Mouse (Mus musculus) liver, embryonic 13.5 days (tissue): ENCODE measurements around the gene Hectd1. TPM values are rescaled to one million over a fixed set of nuclear protein-coding genes. Genes with fewer than 3 reads are reported as not detected.

Experiments
- ATAC-seq: fragments of 200-750 bp; cut with Nextera tagmentation; 2 replicates; pipeline ENCODE4 v1.8.0; 2017; ENCODE audit warnings: low read depth, mild to moderate bottlenecking, moderate number of reproducible peaks, moderate library complexity
- DNase-seq: peaks from one replicate; pipeline ENCODE4 v3.0.0; 2022
- H3K27ac ChIP-seq: fragments of 300-500 bp; sonication (generic); 2 replicates; pipeline ENCODE4 v1.5.1; 2015; ENCODE audit warnings: moderate library complexity, mild to moderate bottlenecking, inconsistent platforms
- H3K27me3 ChIP-seq: fragments of 300-500 bp; sonication (generic); 2 replicates; pipeline ENCODE4 v1.6.1; 2015; ENCODE audit warnings: mild to moderate bottlenecking, inconsistent platforms
- H3K36me3 ChIP-seq: fragments of 300-500 bp; sonication (generic); 2 replicates; pipeline ENCODE4 v1.6.1; 2015; ENCODE audit warnings: mild to moderate bottlenecking, inconsistent platforms
- H3K4me1 ChIP-seq: fragments of 300-500 bp; sonication (generic); replicated peaks from 2 replicates; pipeline ENCODE4 v1.6.1; 2015; ENCODE audit warnings: inconsistent platforms
- H3K4me2 ChIP-seq: fragments of 300-500 bp; sonication (generic); 2 replicates; pipeline ENCODE4 v1.6.1; 2015; ENCODE audit warnings: inconsistent platforms, mild to moderate bottlenecking, moderate library complexity
- H3K4me3 ChIP-seq: fragments of 300-500 bp; sonication (generic); replicated peaks from 2 replicates; pipeline ENCODE4 v1.5.1; 2015; ENCODE audit warnings: mild to moderate bottlenecking, inconsistent platforms
- H3K9ac ChIP-seq: fragments of 300-500 bp; sonication (generic); 2 replicates; pipeline ENCODE4 v1.6.1; 2015; ENCODE audit warnings: mild to moderate bottlenecking, inconsistent platforms
- H3K9me3 ChIP-seq: fragments of 300-500 bp; sonication (generic); replicated peaks from 2 replicates; pipeline ENCODE4 v1.6.1; 2016; ENCODE audit warnings: inconsistent platforms
- WGBS: fragments of 180-500 bp; shearing (Covaris S2); methylation state at CpG from one replicate; pipeline ENCODE4 v1.1.7; 2015; ENCODE audit not compliant: insufficient replicate concordance; 5-methylcytosine and 5-hydroxymethylcytosine counted together
- polyA plus RNA-seq: library from polyadenylated mRNA; unstranded; fragments of >200 nt; fragmentation: Nextera tagmentation; extraction: Ambion mirVana; gene quantifications from 2 replicates; pipeline ENCODE4 v1.2.1, GENCODE M21; 2015

Gene Hectd1
- polyA plus RNA-seq, 1 experiment from 2014 or later = 29.6 TPM

- peak; percentile 62 for ATAC-seq
- H3K4me1 ChIP-seq = peaks cover 87% of the 10 kb centered on the region
- 25% methylated on average over 8 of the region's 8 CpGs for WGBS
These were observed 27.5 kb upstream of the Hectd1 start for GRCm38 (mm10) chr12:51856768-51857295.

GRCm38 (mm10) chr12:51855872-51856271, 26.5 kb upstream of the Hectd1 start:
- no peak for DNase-seq
- H3K9me3 ChIP-seq = no peaks in the 10 kb centered on the region
- H3K4me2 ChIP-seq = peak overlapping the region; percentile 52
- H3K4me1 ChIP-seq = peaks cover 87% of the 10 kb centered on the region
- H3K9ac ChIP-seq = peak overlapping the region; percentile 64
- no peak for ATAC-seq
- no peaks in the 10 kb centered on the region for H3K36me3 ChIP-seq
- H3K27ac ChIP-seq = peak overlapping the region; percentile 91
- H3K4me3 ChIP-seq = no peak overlapping the region
- H3K27me3 ChIP-seq = no peaks in the 10 kb centered on the region
- WGBS = 32% methylated on average over 2 of the region's 2 CpGs

More at GRCm38 (mm10) chr12:51856768-51857295, 27.5 kb upstream of the Hectd1 start:
- Histone ChIP-seq H3K27me3 (no peaks in the 10 kb centered on the region), H3K4me2 (peak overlapping the region; percentile 52), H3K27ac (peak overlapping the region; percentile 91), H3K4me3 (no peak overlapping the region), H3K9me3 (no peaks in the 10 kb centered on the region), H3K36me3 (no peaks in the 10 kb centered on the region), H3K9ac (peak overlapping the region; percentile 64)
- DNase-seq = no peak

GRCm38 (mm10) chr12:51855453-51855852, 26.1 kb upstream of the Hectd1 start:
- peaks cover 83% of the 10 kb centered on the region for H3K4me1 ChIP-seq
- ATAC-seq (peak; percentile 73), DNase-seq (peak; percentile 59)
- H3K4me3 ChIP-seq = no peak overlapping the region
- peak overlapping the region; percentile 12 for H3K4me2 ChIP-seq
- H3K27me3 ChIP-seq = no peaks in the 10 kb centered on the region
- no peaks in the 10 kb centered on the region for H3K36me3 ChIP-seq
- peak overlapping the region; percentile 64 for H3K9ac ChIP-seq
- H3K27ac ChIP-seq = peak overlapping the region; percentile 91
- WGBS = 18% methylated on average over 7 of the region's 7 CpGs
- H3K9me3 ChIP-seq = no peaks in the 10 kb centered on the region

GRCm38 (mm10) chr12:51851617-51852016, 22.3 kb upstream of the Hectd1 start:
- H3K4me2 ChIP-seq = peak overlapping the region; percentile 64
- H3K9me3 ChIP-seq = no peaks in the 10 kb centered on the region
- H3K27me3 ChIP-seq = no peaks in the 10 kb centered on the region
- H3K9ac ChIP-seq = peak overlapping the region; percentile 53
- H3K27ac ChIP-seq = peak overlapping the region; percentile 92
- peak; percentile 85 for ATAC-seq
- H3K4me1 ChIP-seq = peaks cover 81% of the 10 kb centered on the region
- no peaks in the 10 kb centered on the region for H3K36me3 ChIP-seq
- DNase-seq = peak; percentile 69
- H3K4me3 ChIP-seq = peak overlapping the region; percentile 47
- 16% methylated on average over 4 of the region's 4 CpGs for WGBS

GRCm38 (mm10) chr12:51851155-51851554, 21.8 kb upstream of the Hectd1 start:
- peak; percentile 64 for ATAC-seq
- DNase-seq = peak; percentile 64

GRCm38 (mm10) chr12:51850339-51850738, 21.0 kb upstream of the Hectd1 start:
- peaks cover 79% of the 10 kb centered on the region for H3K4me1 ChIP-seq
- H3K9ac ChIP-seq = peak overlapping the region; percentile 59
- H3K9me3 ChIP-seq = no peaks in the 10 kb centered on the region
- no peak for DNase-seq
- WGBS = 31% methylated on average over 4 of the region's 4 CpGs
- peak overlapping the region; percentile 54 for H3K4me2 ChIP-seq
- no peak for ATAC-seq
- H3K27me3 ChIP-seq = no peaks in the 10 kb centered on the region
- peak overlapping the region; percentile 95 for H3K27ac ChIP-seq
- H3K36me3 ChIP-seq = no peaks in the 10 kb centered on the region
- H3K4me3 ChIP-seq = peak overlapping the region; percentile 12

More at GRCm38 (mm10) chr12:51851155-51851554, 21.8 kb upstream of the Hectd1 start:
- H3K27ac ChIP-seq = peak overlapping the region; percentile 92
- no peaks in the 10 kb centered on the region for H3K9me3 ChIP-seq
- peak overlapping the region; percentile 47 for H3K4me3 ChIP-seq
- WGBS = 33% methylated on average over 3 of the region's 3 CpGs
- peaks cover 81% of the 10 kb centered on the region for H3K4me1 ChIP-seq
- no peaks in the 10 kb centered on the region for H3K36me3 ChIP-seq
- peak overlapping the region; percentile 64 for H3K4me2 ChIP-seq
- no peaks in the 10 kb centered on the region for H3K27me3 ChIP-seq
- H3K9ac ChIP-seq = peak overlapping the region; percentile 53

- DNase-seq = no peak
- Histone ChIP-seq H3K9ac (peak overlapping the region; percentile 59), H3K27ac (peak overlapping the region; percentile 95), H3K9me3 (no peaks in the 10 kb centered on the region), H3K4me2 (peak overlapping the region; percentile 54), H3K36me3 (no peaks in the 10 kb centered on the region), H3K4me3 (peak overlapping the region; percentile 12), H3K27me3 (no peaks in the 10 kb centered on the region), H3K4me1 (peaks cover 77% of the 10 kb centered on the region)
- peak; percentile 39 for ATAC-seq
- 5% methylated on average over 2 of the region's 2 CpGs for WGBS
These were observed 20.6 kb upstream of the Hectd1 start for GRCm38 (mm10) chr12:51849902-51850301.

- Histone ChIP-seq H3K9me3 (no peaks in the 10 kb centered on the region), H3K4me3 (no peak overlapping the region), H3K36me3 (no peaks in the 10 kb centered on the region), H3K27me3 (no peaks in the 10 kb centered on the region), H3K9ac (no peak overlapping the region), H3K4me2 (no peak overlapping the region), H3K4me1 (peaks cover 76% of the 10 kb centered on the region), H3K27ac (peak overlapping the region; percentile 54)
- WGBS = 80% methylated on average over 9 of the region's 9 CpGs
- ATAC-seq (no peak), DNase-seq (no peak)
These were observed 18.8 kb upstream of the Hectd1 start for GRCm38 (mm10) chr12:51847953-51848680.

GRCm38 (mm10) chr12:51845261-51845660, 15.9 kb upstream of the Hectd1 start:
- DNase-seq (no peak), ATAC-seq (peak; percentile 17)
- peak overlapping the region; percentile 18 for H3K4me3 ChIP-seq
- H3K9ac ChIP-seq = peak overlapping the region; percentile 60
- 9% methylated on average over 1 of the region's 1 CpGs for WGBS
- no peaks in the 10 kb centered on the region for H3K27me3 ChIP-seq
- peak overlapping the region; percentile 79 for H3K4me2 ChIP-seq
- H3K4me1 ChIP-seq = peaks cover 82% of the 10 kb centered on the region
- no peaks in the 10 kb centered on the region for H3K9me3 ChIP-seq
- no peaks in the 10 kb centered on the region for H3K36me3 ChIP-seq
- H3K27ac ChIP-seq = peak overlapping the region; percentile 100

- Histone ChIP-seq H3K4me2 (peak overlapping the region; percentile 79), H3K9me3 (no peaks in the 10 kb centered on the region), H3K27me3 (no peaks in the 10 kb centered on the region), H3K36me3 (no peaks in the 10 kb centered on the region), H3K4me3 (peak overlapping the region; percentile 65), H3K4me1 (peaks cover 79% of the 10 kb centered on the region), H3K9ac (peak overlapping the region; percentile 80), H3K27ac (peak overlapping the region; percentile 100)
- ATAC-seq = peak; percentile 98
- WGBS = under 1% methylated on average over 17 of the region's 17 CpGs
- peak; percentile 97 for DNase-seq
These were observed 15.5 kb upstream of the Hectd1 start for GRCm38 (mm10) chr12:51844771-51845256.

- Histone ChIP-seq H3K9ac (peak overlapping the region; percentile 80), H3K4me2 (peak overlapping the region; percentile 79), H3K27ac (peak overlapping the region; percentile 100), H3K9me3 (no peaks in the 10 kb centered on the region), H3K27me3 (no peaks in the 10 kb centered on the region), H3K4me1 (peaks cover 79% of the 10 kb centered on the region), H3K4me3 (peak overlapping the region; percentile 65), H3K36me3 (no peaks in the 10 kb centered on the region)
- WGBS = 20% methylated on average over 15 of the region's 15 CpGs
- DNase-seq = no peak
- no peak for ATAC-seq
These were observed 14.5 kb upstream of the Hectd1 start for GRCm38 (mm10) chr12:51843576-51844520.
